In the genomic region with DNA sequence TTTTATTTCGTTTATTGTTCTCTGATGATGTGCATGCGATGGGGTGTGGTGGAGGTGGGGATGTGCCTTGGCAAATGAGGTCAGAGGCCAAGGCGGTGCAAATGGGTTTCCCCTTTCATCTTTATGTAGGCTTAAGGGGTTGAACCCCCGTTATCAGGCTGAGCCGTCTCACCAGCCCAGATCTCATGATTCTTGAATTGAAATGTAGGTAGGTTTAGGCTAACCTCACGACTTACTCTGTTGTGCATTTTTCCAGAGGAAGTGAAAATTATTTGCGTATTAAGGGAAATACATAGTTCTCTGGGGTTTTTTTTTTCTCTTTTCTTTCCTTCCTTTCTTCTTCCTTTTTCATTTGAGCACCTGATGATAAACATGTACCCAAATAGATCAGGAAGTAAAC, we compare ENCODE assay signal across 26 mouse cellular contexts. TPM values are rescaled to one million over a fixed set of nuclear protein-coding genes. Genes with fewer than 3 reads are reported as not detected.
A peak's percentile ranks its signal among the peaks of the same experiment; 100 is the strongest.
DNase-seq lines count a peak whose midpoint lies in the region; ATAC-seq and TF ChIP-seq lines count a peak whose summit lies in the region.
"Had no signal": no experiment of that assay in that cellular context is flagged by ENCODE, and none has a peak within 500 bp of the region (broad histone marks: within the 10 kb centered on the region; RNA-seq: fewer than 3 reads in every experiment).

No protein-coding gene starts in this region.

- ATAC-seq in activated CD4-positive, CD25-positive, alpha-beta regulatory T cell, adult 4 months = peak; percentile 73
- ATAC-seq: forebrain, postnatal 0 days had no signal

- H3K27me3 ChIP-seq in liver, adult 2 months (ENCODE audit: control insufficient read depth, insufficient read depth, low read length) = no peaks in the 10 kb centered on the region
- H3K27me3 ChIP-seq in myocyte (ENCODE audit: control insufficient read depth, insufficient read depth, insufficient read length) = no peaks in the 10 kb centered on the region
- H3K27me3 ChIP-seq: heart, embryonic 15.5 days; hindbrain, embryonic 13.5 days; limb, embryonic 13.5 days; liver, embryonic 15.5 days; neural tube, embryonic 13.5 days had no signal

- no peak for TF ChIP-seq POLR2A in liver, adult 2 months (IDR thresholded peaks at IDR 0.05; ENCODE audit: extremely low read depth, insufficient read depth, low read length)
- no peak for TF ChIP-seq POLR2A in myocyte (IDR thresholded peaks at IDR 0.05; ENCODE audit: insufficient read length, low read depth)

- peaks cover 23% of the 10 kb centered on the region for H3K79me2 ChIP-seq in liver, adult 2 months (ENCODE audit: control insufficient read depth, insufficient read depth, low read length)
- H3K79me2 ChIP-seq in myocyte (ENCODE audit: control insufficient read depth, insufficient read depth) = peaks cover 76% of the 10 kb centered on the region

- peak overlapping the region; percentile 99 for H3K27ac ChIP-seq in liver, adult 2 months (replicated peaks; ENCODE audit: insufficient read depth, low read depth, low read length)
- H3K27ac ChIP-seq: heart, embryonic 15.5 days; hindbrain, embryonic 13.5 days; limb, embryonic 13.5 days; neural tube, embryonic 13.5 days had no signal

- WGBS in liver, adult 2 months = 71% methylated on average over 7 of the region's 7 CpGs

- intact Hi-C loops in left cerebral cortex, postnatal 4 days (cut with DNase I) = no loop called here

- H3K4me1 ChIP-seq in liver, adult 2 months (ENCODE audit: control insufficient read depth, insufficient read depth, low read length) = peaks cover 32% of the 10 kb centered on the region
- H3K4me1 ChIP-seq: hindbrain, embryonic 13.5 days; neural tube, embryonic 13.5 days had no signal

- H3K4me2 ChIP-seq in myocyte (ENCODE audit: low read depth) = peak overlapping the region; percentile 67
- H3K4me2 ChIP-seq: heart, embryonic 15.5 days; hindbrain, embryonic 13.5 days; limb, embryonic 13.5 days; liver, embryonic 15.5 days; midbrain, embryonic 11.5 days; neural tube, embryonic 13.5 days had no signal

- no peak for TF ChIP-seq CTCF in liver, adult 2 months (IDR thresholded peaks at IDR 0.05; ENCODE audit: low read depth, low read length)

- no peaks in the 10 kb centered on the region for H3K36me3 ChIP-seq in liver, adult 2 months (ENCODE audit: control insufficient read depth, insufficient read depth, low read length)
- no peaks in the 10 kb centered on the region for H3K36me3 ChIP-seq in myocyte (ENCODE audit: control insufficient read depth, insufficient read depth)
- H3K36me3 ChIP-seq: heart, embryonic 15.5 days; hindbrain, embryonic 13.5 days; limb, embryonic 13.5 days; liver, embryonic 15.5 days; neural tube, embryonic 13.5 days had no signal

- no peak overlapping the region for H3K9ac ChIP-seq in liver, adult 2 months (ENCODE audit: low read depth, low read length)
- H3K9ac ChIP-seq: forebrain, postnatal 0 days; heart, embryonic 15.5 days; hindbrain, embryonic 13.5 days; limb, embryonic 13.5 days; liver, embryonic 15.5 days; neural tube, embryonic 13.5 days had no signal

- DNase-seq in liver, adult 2 months (ENCODE audit: extremely low read depth, low read depth, low spot score) = no peak
- DNase-seq in liver = no peak
- DNase-seq in B cell, adult 2 months = peak; percentile 76 to 79
- DNase-seq in ovary, adult 18-20 months (ENCODE audit: low spot score) = no peak
- no peak for DNase-seq in left cerebral cortex, postnatal 4 days
- no peak for DNase-seq in kidney, adult 18-20 months
- DNase-seq: adrenal gland, adult 2 months; cerebellum, adult 18-20 months; cerebellum, postnatal 14 days; forebrain, postnatal 0 days; gastrocnemius, postnatal 36 days; heart, postnatal 36 days; kidney, postnatal 36 days; layer of hippocampus, postnatal 36 days; lung, postnatal 14 days; thymus, adult 18-20 months; thymus, postnatal 36 days had no signal

- H3K4me3 ChIP-seq in liver, adult 2 months (ENCODE audit: insufficient read depth, low read depth, low read length) = no peak overlapping the region
- no peak overlapping the region for H3K4me3 ChIP-seq in myocyte
- H3K4me3 ChIP-seq: heart, embryonic 15.5 days; hindbrain, embryonic 13.5 days; limb, embryonic 13.5 days; liver, embryonic 15.5 days; neural tube, embryonic 13.5 days had no signal

- H3ac ChIP-seq in myocyte (ENCODE audit: control insufficient read depth, insufficient read length) = no peak overlapping the region

TF ChIP-seq in myocyte, 11 proteins besides CTCF, POLR2A, EP300 and RAD21:
- no peak for TF ChIP-seq MYOG (IDR thresholded peaks at IDR 0.05; ENCODE audit: control insufficient read depth in 1 of 3, insufficient read depth in 1 of 3, insufficient read length in 2 of 3, low read depth in 2 of 3)
- no peak for TF ChIP-seq CEBPB (IDR thresholded peaks at IDR 0.05; ENCODE audit: insufficient read depth, poor library complexity, severe bottlenecking)
- TF ChIP-seq REST (IDR thresholded peaks at IDR 0.05; ENCODE audit: insufficient read depth, insufficient read length) = no peak
- TF ChIP-seq POLR2AphosphoS2 (IDR thresholded peaks at IDR 0.05; ENCODE audit: insufficient read length, low read depth) = no peak
- no peak for TF ChIP-seq TCF12 (IDR thresholded peaks at IDR 0.05; ENCODE audit: insufficient read depth, poor library complexity, severe bottlenecking)
- TF ChIP-seq SRF (IDR thresholded peaks at IDR 0.05; ENCODE audit: control insufficient read depth, insufficient read length, low read depth) = no peak
- no peak for TF ChIP-seq TCF3 (IDR thresholded peaks at IDR 0.05; ENCODE audit: insufficient read length, low read depth)
- TF ChIP-seq E2F4 (IDR thresholded peaks at IDR 0.05; ENCODE audit: insufficient read depth) = no peak
- no peak for TF ChIP-seq MYOD1 (IDR thresholded peaks at IDR 0.05; ENCODE audit: control insufficient read depth in 1 of 3, insufficient read length in 2 of 3, low read depth in 2 of 3)
- TF ChIP-seq MAX (IDR thresholded peaks at IDR 0.05; ENCODE audit: low read depth) = no peak
- no peak for TF ChIP-seq USF1 (IDR thresholded peaks at IDR 0.05; ENCODE audit: low read depth)

RNA-seq across cellular contexts. Expression of gene Myo1e, which starts 37.0 kb away (rescaled TPM):
- 25.1 and 27.2 TPM in 2 replicates for total RNA-seq in liver, adult 2 months (2014; rRNA removed)
- polyA plus RNA-seq in liver, adult 2 months (2012; rRNA removed) = 9.2 and 11.2 TPM in 2 replicates
- 10 to 100 TPM; 25.8 to 27.8 TPM for polyA plus RNA-seq in activated CD4-positive, CD25-positive, alpha-beta regulatory T cell, adult 4 months (2017; shearing (Covaris generic))
- 26.5 TPM for polyA plus RNA-seq in myocyte (2012; fragmentation: generic; extraction: Trizol)
- total RNA-seq in left cerebral cortex, postnatal 4 days (2021) = 1 to 10 TPM; 5.2 to 6.1 TPM
- total RNA-seq: megakaryocyte progenitor cell, adult 5-6 weeks had no signal

Comparison
In these comparisons a context has a peak if more than half of its experiments do, and no peak if none do; other contexts are left out.
1. DNase-seq: peak in B cell, adult 2 months (2 of 2); none in liver, adult 2 months (single experiment), liver (single experiment), ovary, adult 18-20 months (single experiment), left cerebral cortex, postnatal 4 days (single experiment) and kidney, adult 18-20 months (single experiment).